In genomic region chr13:17804909-17805613, GRCm38 (mm10) we compare ENCODE assay signal across 8 mouse cellular contexts. TPM values are rescaled to one million over a fixed set of nuclear protein-coding genes. Genes with fewer than 3 reads are reported as not detected.
DNase-seq lines count a peak whose midpoint lies in the region; ATAC-seq and TF ChIP-seq lines count a peak whose summit lies in the region.

Gene Cdk13 (minus strand): TSS chr13:17805097.

- H3K27me3 ChIP-seq in kidney, embryonic 14.5 days (ENCODE audit: control insufficient read depth, insufficient read depth, low read length) = no peaks in the 10 kb centered on the region
- no peaks in the 10 kb centered on the region for H3K27me3 ChIP-seq in limb, embryonic 15.5 days

- peak; percentile 96 for ATAC-seq in kidney, embryonic 14.5 days (ENCODE audit: low FRiP score, low TSS enrichment)
- ATAC-seq in limb, embryonic 15.5 days (ENCODE audit: insufficient number of reproducible peaks, low FRiP score, low TSS enrichment, low read depth) = peak; percentile 95

- peak; percentile 93 for TF ChIP-seq POLR2A in bone marrow macrophage, adult 2 months (IDR thresholded peaks at IDR 0.05; ENCODE audit: borderline replicate concordance, low read depth, low read length)
- peak; percentile 99 for TF ChIP-seq POLR2A in embryonic fibroblast, embryonic 13.5 days (IDR thresholded peaks at IDR 0.05; ENCODE audit: low read depth, low read length)

- TF ChIP-seq CTCF in bone marrow macrophage, adult 2 months (IDR thresholded peaks at IDR 0.05; ENCODE audit: low read depth, low read length) = no peak
- TF ChIP-seq CTCF in embryonic fibroblast, embryonic 13.5 days (IDR thresholded peaks at IDR 0.05; ENCODE audit: borderline replicate concordance, insufficient read depth, low read length) = no peak

- H3K27ac ChIP-seq in bone marrow macrophage, adult 2 months (ENCODE audit: insufficient read depth, low read depth, low read length) = peak within 1 kb of the TSS; percentile 96
- H3K27ac ChIP-seq in embryonic fibroblast, embryonic 13.5 days (ENCODE audit: insufficient read depth, low read length) = peak within 1 kb of the TSS; percentile 95
- peak within 1 kb of the TSS; percentile 97 for H3K27ac ChIP-seq in kidney, embryonic 14.5 days (ENCODE audit: low read depth, low read length)
- H3K27ac ChIP-seq in limb, embryonic 15.5 days = peak within 1 kb of the TSS; percentile 98

- H3K4me1 ChIP-seq in bone marrow macrophage, adult 2 months (ENCODE audit: control insufficient read depth, insufficient read depth, low read length) = no peaks in the 10 kb centered on the region
- H3K4me1 ChIP-seq in embryonic fibroblast, embryonic 13.5 days (ENCODE audit: control insufficient read depth, insufficient read depth, low read length) = no peaks in the 10 kb centered on the region
- H3K4me1 ChIP-seq in kidney, embryonic 14.5 days (ENCODE audit: control insufficient read depth, insufficient read depth, low read length) = 0 out of 2 replicates have a peak, but pooled peaks cover 8% of the 10 kb centered on the region
- 0 out of 2 replicates have a peak, but pooled peaks cover 4% of the 10 kb centered on the region for H3K4me1 ChIP-seq in limb, embryonic 15.5 days

- peak; percentile 99 for DNase-seq in A20 (ENCODE audit: low read depth, low spot score)
- DNase-seq in heart, adult 9 months (ENCODE audit: low spot score in 2 of 2) = peak; percentile 99 to 100
- DNase-seq in monocyte, adult 2 months (ENCODE audit: low read depth in 1 of 2, low spot score in 2 of 2) = peak; percentile 94 to 99
- DNase-seq in spleen, postnatal 36 days (ENCODE audit: low spot score in 2 of 2) = peak; percentile 100

- 0% methylated on average over 45 of the region's 110 CpGs for WGBS in kidney, embryonic 14.5 days
- under 1% methylated on average over 79 of the region's 110 CpGs for WGBS in limb, embryonic 15.5 days

- peak within 1 kb of the TSS; percentile 97 for H3K9ac ChIP-seq in kidney, embryonic 14.5 days (ENCODE audit: low read depth, low read length)
- H3K9ac ChIP-seq in limb, embryonic 15.5 days = peak within 1 kb of the TSS; percentile 95

- H3K4me2 ChIP-seq in kidney, embryonic 14.5 days (replicated peaks; ENCODE audit: low read depth, low read length) = peak within 1 kb of the TSS; percentile 82
- peak within 1 kb of the TSS; percentile 75 for H3K4me2 ChIP-seq in limb, embryonic 15.5 days

- peak within 1 kb of the TSS; percentile 98 for H3K4me3 ChIP-seq in bone marrow macrophage, adult 2 months (ENCODE audit: insufficient read depth, low read length)
- H3K4me3 ChIP-seq in embryonic fibroblast, embryonic 13.5 days (ENCODE audit: insufficient read depth, low read length) = peak within 1 kb of the TSS; percentile 96
- H3K4me3 ChIP-seq in kidney, embryonic 14.5 days (ENCODE audit: low read length) = peak within 1 kb of the TSS; percentile 77
- peak within 1 kb of the TSS; percentile 98 for H3K4me3 ChIP-seq in limb, embryonic 15.5 days

- 0 out of 2 replicates have a peak, but pooled peaks cover 4% of the 10 kb centered on the region for H3K36me3 ChIP-seq in kidney, embryonic 14.5 days (ENCODE audit: control insufficient read depth, insufficient read depth, low read length)
- H3K36me3 ChIP-seq in limb, embryonic 15.5 days = no peaks in the 10 kb centered on the region

- H3K9me3 ChIP-seq in kidney, embryonic 14.5 days (ENCODE audit: control insufficient read depth, low read length) = no peaks in the 10 kb centered on the region
- H3K9me3 ChIP-seq in limb, embryonic 15.5 days = no peaks in the 10 kb centered on the region

RNA-seq across cellular contexts. Expression of gene Cdk13, which starts in this region (rescaled TPM):
- polyA plus RNA-seq in bone marrow macrophage, adult 2 months (2012; ENCODE audit: insufficient read depth, insufficient read length, missing spikeins) = 45.8 and 46.5 TPM in 2 replicates
- 53.4 and 57.8 TPM in 2 replicates for polyA plus RNA-seq in embryonic fibroblast, embryonic 13.5 days (2011; ENCODE audit: insufficient read length, low read depth, missing spikeins)
- 26.3 and 27.9 TPM in 2 replicates for polyA plus RNA-seq in kidney, embryonic 14.5 days (2014; fragmentation: Nextera tagmentation; extraction: Ambion mirVana)
- polyA plus RNA-seq in limb, embryonic 15.5 days (2015; fragmentation: Nextera tagmentation; extraction: Ambion mirVana) = 14.1 and 18.3 TPM in 2 replicates

Comparison
In these comparisons a context has a peak if more than half of its experiments do, and no peak if none do; other contexts are left out.
1. Peak in every context shown above with its lines: DNase-seq, ATAC-seq, H3K4me3 ChIP-seq and H3K27ac ChIP-seq.